Mouse (Mus musculus): ENCODE measurements around the gene Ttc30a1. TPM values are rescaled to one million over a fixed set of nuclear protein-coding genes. Genes with fewer than 3 reads are reported as not detected.

Ttc30a1 gene
- polyA plus RNA-seq, 1 experiment from 2014 or later, result 12.1 TPM

DNA sequence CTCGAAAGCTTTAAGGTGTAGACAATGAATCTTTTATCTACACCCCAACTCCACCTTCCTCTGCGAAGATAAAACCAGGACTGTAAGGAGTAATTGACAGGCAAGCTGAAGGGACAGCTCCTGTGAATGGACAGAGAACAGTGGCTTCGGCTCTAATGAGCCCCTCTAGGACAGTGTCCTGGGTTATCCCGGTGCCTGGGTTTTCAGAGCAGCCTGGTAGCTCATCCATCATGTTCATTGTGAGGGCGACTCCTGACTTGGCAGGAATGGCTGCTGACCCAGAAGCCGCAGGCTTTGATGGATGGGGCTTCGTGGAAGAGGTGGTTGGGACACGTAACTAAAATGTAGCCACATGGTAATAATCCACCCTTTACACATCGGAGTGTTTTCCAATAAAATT, 21.1 kb upstream of the Ttc30a1 start:
- no peaks in the 10 kb centered on the region for H3K36me3 ChIP-seq (ENCODE audit: control insufficient read depth, insufficient read depth, low read length)
- 19% methylated on average over 9 of the region's 9 CpGs for WGBS
- H3K4me1 ChIP-seq (ENCODE audit: control insufficient read depth, insufficient read depth, low read length), result peaks cover 30% of the 10 kb centered on the region
- H3K9ac ChIP-seq (ENCODE audit: low read length), result no peak overlapping the region
- H3K4me2 ChIP-seq (ENCODE audit: low read depth), result no peak overlapping the region
- H3K9me3 ChIP-seq (ENCODE audit: control insufficient read depth, low read length), result no peaks in the 10 kb centered on the region
- peak; percentile 27 for DNase-seq (ENCODE audit: low spot score)
- no peak overlapping the region for H3K4me3 ChIP-seq (ENCODE audit: low read depth, low read length)
- H3K27me3 ChIP-seq (ENCODE audit: control insufficient read depth, insufficient read depth, low read length), result no peaks in the 10 kb centered on the region
- H3K27ac ChIP-seq (ENCODE audit: low read depth, low read length), result no peak overlapping the region
- ATAC-seq (ENCODE audit: insufficient read depth, low FRiP score, low TSS enrichment), result peak; percentile 46; the same call in 1 of the 2 replicates

DNA sequence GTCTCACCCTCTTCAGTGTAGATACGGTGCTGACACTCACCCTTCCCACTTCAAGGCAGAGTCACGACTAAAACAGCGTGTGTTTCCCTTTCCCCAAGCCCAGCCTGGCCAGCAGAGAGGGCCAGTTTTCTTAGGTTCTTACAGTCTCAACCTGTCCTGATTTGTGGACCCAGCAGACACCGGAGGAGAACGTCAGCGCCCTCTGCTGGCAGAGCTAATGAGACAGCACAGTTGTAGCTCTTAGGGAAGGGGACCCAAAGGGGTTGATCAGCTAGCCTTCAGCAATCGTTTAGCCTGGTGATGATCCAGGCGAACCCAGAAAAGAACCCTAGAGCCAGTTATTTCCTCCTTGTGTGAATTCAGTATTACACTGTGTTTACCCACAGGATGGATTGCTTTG, 19.6 kb upstream of the Ttc30a1 start:
- H3K9ac ChIP-seq (ENCODE audit: low read length), result no peak overlapping the region
- DNase-seq (ENCODE audit: low spot score) (peak; percentile 45), ATAC-seq (ENCODE audit: insufficient read depth, low FRiP score, low TSS enrichment) (no peak)
- no peaks in the 10 kb centered on the region for H3K9me3 ChIP-seq (ENCODE audit: control insufficient read depth, low read length)
- no peak overlapping the region for H3K4me2 ChIP-seq (ENCODE audit: low read depth)
- H3K27ac ChIP-seq (ENCODE audit: low read depth, low read length), result no peak overlapping the region
- no peaks in the 10 kb centered on the region for H3K36me3 ChIP-seq (ENCODE audit: control insufficient read depth, insufficient read depth, low read length)
- WGBS, result 41% methylated on average over 8 of the region's 8 CpGs
- H3K4me1 ChIP-seq (ENCODE audit: control insufficient read depth, insufficient read depth, low read length), result peaks cover 33% of the 10 kb centered on the region
- H3K27me3 ChIP-seq (ENCODE audit: control insufficient read depth, insufficient read depth, low read length), result no peaks in the 10 kb centered on the region
- H3K4me3 ChIP-seq (ENCODE audit: low read depth, low read length), result no peak overlapping the region

DNA sequence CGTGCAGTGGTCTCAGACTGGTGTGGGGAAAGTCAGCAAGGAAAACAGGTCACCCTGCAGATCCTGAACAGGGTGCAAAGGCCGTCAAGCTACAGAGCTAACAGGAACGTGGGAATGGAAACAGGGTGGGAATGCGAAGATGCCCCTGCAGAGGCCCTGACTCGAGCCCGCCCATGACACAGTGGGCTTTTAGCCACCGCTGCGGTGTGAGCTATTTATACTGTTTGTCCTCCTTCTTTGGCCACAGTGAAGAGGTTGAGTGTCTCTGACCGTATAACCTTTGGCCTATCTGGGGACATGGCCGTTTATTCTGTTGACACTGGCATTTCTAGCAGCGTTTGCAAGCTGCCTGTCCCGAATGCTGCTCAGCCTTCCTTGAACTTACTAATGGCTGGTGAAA, 17.9 kb upstream of the Ttc30a1 start:
- no peaks in the 10 kb centered on the region for H3K27me3 ChIP-seq (ENCODE audit: control insufficient read depth, insufficient read depth, low read length)
- no peak overlapping the region for H3K27ac ChIP-seq (ENCODE audit: low read depth, low read length)
- H3K4me3 ChIP-seq (ENCODE audit: low read depth, low read length), result no peak overlapping the region
- no peaks in the 10 kb centered on the region for H3K36me3 ChIP-seq (ENCODE audit: control insufficient read depth, insufficient read depth, low read length)
- 23% methylated on average over 12 of the region's 12 CpGs for WGBS
- DNase-seq (ENCODE audit: low spot score) (no peak), ATAC-seq (ENCODE audit: insufficient read depth, low FRiP score, low TSS enrichment) (no peak)
- no peak overlapping the region for H3K4me2 ChIP-seq (ENCODE audit: low read depth)
- H3K4me1 ChIP-seq (ENCODE audit: control insufficient read depth, insufficient read depth, low read length), result peaks cover 30% of the 10 kb centered on the region
- no peak overlapping the region for H3K9ac ChIP-seq (ENCODE audit: low read length)
- no peaks in the 10 kb centered on the region for H3K9me3 ChIP-seq (ENCODE audit: control insufficient read depth, low read length)

DNA sequence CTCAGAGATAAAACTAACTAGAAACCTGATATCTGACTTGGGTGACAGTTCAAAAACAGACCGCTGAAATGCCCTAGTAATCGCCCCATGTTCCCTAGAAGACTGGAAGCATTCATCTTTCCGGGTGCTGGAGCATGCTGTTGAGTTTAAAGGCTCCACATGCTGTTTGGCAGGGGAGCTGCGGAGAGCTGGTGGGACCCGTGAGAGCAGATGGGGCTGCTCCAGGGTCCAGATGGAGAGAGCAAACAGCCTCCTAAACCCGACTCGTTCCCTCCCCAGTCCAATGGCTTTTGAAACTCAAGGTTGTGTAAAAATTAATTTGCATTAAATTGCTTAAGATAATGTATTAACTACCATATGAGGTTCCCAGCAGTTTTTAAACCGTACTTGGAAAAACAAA, 16.9 kb upstream of the Ttc30a1 start:
- ATAC-seq (ENCODE audit: insufficient read depth, low FRiP score, low TSS enrichment) (no peak), DNase-seq (ENCODE audit: low spot score) (peak; percentile 27)
- H3K4me2 ChIP-seq (ENCODE audit: low read depth), result no peak overlapping the region
- no peaks in the 10 kb centered on the region for H3K9me3 ChIP-seq (ENCODE audit: control insufficient read depth, low read length)
- H3K27me3 ChIP-seq (ENCODE audit: control insufficient read depth, insufficient read depth, low read length), result no peaks in the 10 kb centered on the region
- H3K4me3 ChIP-seq (ENCODE audit: low read depth, low read length), result no peak overlapping the region
- H3K36me3 ChIP-seq (ENCODE audit: control insufficient read depth, insufficient read depth, low read length), result no peaks in the 10 kb centered on the region
- H3K9ac ChIP-seq (ENCODE audit: low read length), result no peak overlapping the region
- H3K27ac ChIP-seq (ENCODE audit: low read depth, low read length), result no peak overlapping the region
- peaks cover 30% of the 10 kb centered on the region for H3K4me1 ChIP-seq (ENCODE audit: control insufficient read depth, insufficient read depth, low read length)
- 23% methylated on average over 8 of the region's 8 CpGs for WGBS

DNA sequence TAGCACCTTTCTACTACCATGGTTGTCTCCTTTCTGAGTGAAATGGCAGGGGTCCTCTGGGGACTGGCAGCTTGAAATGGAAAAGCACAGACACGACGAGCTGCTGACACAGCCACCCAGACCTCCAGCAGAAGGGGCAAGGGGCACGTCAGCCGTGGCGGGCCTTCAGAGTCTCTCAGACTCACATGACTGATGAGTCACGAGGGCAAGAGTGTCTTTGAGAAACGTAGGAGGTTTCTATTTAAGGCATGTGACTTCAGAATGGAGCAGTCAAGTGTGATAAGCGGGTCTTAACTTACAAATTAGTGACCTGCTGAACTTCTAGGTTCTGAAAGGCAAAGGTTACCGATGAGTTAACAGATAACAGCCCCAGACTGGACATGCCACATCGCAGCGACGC, 16.0 kb upstream of the Ttc30a1 start:
- Histone ChIP-seq H3K4me2 (ENCODE audit: low read depth) (no peak overlapping the region), H3K4me3 (ENCODE audit: low read depth, low read length) (no peak overlapping the region), H3K27me3 (ENCODE audit: control insufficient read depth, insufficient read depth, low read length) (no peaks in the 10 kb centered on the region), H3K36me3 (ENCODE audit: control insufficient read depth, insufficient read depth, low read length) (no peaks in the 10 kb centered on the region), H3K4me1 (ENCODE audit: control insufficient read depth, insufficient read depth, low read length) (peaks cover 26% of the 10 kb centered on the region), H3K27ac (ENCODE audit: low read depth, low read length) (no peak overlapping the region), H3K9ac (ENCODE audit: low read length) (no peak overlapping the region), H3K9me3 (ENCODE audit: control insufficient read depth, low read length) (no peaks in the 10 kb centered on the region)
- ATAC-seq (ENCODE audit: insufficient read depth, low FRiP score, low TSS enrichment), result no peak
- no peak for DNase-seq (ENCODE audit: low spot score)
- WGBS, result 48% methylated on average over 12 of the region's 12 CpGs

DNA sequence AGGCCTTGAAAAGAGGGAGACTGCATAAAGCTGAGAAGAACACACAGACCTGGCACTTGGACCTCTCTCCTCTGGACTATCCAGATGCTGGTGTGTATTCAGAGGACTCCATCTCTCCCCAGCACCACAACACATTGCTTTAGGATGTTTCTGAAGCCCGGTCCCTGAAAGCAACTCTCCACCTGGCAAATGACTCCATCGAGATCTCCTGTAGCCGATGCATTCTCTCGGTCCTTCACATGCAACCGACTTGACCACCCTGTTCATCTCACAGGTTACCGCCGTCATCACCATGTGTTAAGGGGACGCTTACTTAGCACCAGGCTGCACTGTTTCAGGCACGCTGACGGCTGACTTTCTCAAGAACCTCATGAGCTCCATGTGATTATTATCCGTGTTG, 13.1 kb upstream of the Ttc30a1 start:
- Histone ChIP-seq H3K9me3 (ENCODE audit: control insufficient read depth, low read length) (no peaks in the 10 kb centered on the region), H3K4me1 (ENCODE audit: control insufficient read depth, insufficient read depth, low read length) (peaks cover 22% of the 10 kb centered on the region), H3K27me3 (ENCODE audit: control insufficient read depth, insufficient read depth, low read length) (no peaks in the 10 kb centered on the region), H3K36me3 (ENCODE audit: control insufficient read depth, insufficient read depth, low read length) (no peaks in the 10 kb centered on the region), H3K9ac (ENCODE audit: low read length) (no peak overlapping the region), H3K4me2 (ENCODE audit: low read depth) (no peak overlapping the region), H3K4me3 (ENCODE audit: low read depth, low read length) (no peak overlapping the region), H3K27ac (ENCODE audit: low read depth, low read length) (no peak overlapping the region)
- ATAC-seq (ENCODE audit: insufficient read depth, low FRiP score, low TSS enrichment), result no peak
- no peak for DNase-seq (ENCODE audit: low spot score)
- 96% methylated on average over 11 of the region's 11 CpGs for WGBS

DNA sequence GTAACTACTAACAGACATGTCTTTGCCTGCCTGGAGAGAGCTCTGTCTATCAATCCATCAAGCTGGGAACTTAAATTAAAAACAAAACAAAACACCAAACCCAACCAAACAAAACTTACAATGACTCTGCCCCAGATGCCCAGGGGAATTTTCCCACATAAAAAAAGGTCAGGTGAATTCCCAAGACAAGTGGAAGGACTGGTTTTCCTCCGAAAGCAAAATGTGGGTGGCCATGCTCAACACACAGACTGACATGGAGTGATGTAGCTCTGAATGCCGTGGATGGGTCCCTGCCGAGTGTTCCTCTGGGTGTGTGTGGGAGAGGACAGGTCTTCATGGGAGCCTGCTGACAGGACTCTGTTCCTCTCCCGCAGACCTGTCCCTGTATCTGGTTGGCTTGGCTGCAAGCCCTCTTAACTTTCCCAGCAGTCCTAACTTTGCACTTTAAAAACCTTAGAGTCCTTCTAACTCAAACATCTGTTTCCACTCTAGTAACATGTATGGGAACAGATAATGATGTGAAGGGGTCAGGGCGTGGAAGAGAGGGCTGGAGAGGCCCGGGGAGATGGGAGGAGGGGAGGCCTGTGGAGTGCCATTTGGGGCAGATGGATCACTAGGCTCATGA, 9.9 kb upstream of the Ttc30a1 start:
- 0 out of 2 replicates have a peak overlapping the region, but pooled peaks have one; percentile 14 for H3K27ac ChIP-seq (ENCODE audit: low read depth, low read length)
- no peak for DNase-seq (ENCODE audit: low spot score)

DNA sequence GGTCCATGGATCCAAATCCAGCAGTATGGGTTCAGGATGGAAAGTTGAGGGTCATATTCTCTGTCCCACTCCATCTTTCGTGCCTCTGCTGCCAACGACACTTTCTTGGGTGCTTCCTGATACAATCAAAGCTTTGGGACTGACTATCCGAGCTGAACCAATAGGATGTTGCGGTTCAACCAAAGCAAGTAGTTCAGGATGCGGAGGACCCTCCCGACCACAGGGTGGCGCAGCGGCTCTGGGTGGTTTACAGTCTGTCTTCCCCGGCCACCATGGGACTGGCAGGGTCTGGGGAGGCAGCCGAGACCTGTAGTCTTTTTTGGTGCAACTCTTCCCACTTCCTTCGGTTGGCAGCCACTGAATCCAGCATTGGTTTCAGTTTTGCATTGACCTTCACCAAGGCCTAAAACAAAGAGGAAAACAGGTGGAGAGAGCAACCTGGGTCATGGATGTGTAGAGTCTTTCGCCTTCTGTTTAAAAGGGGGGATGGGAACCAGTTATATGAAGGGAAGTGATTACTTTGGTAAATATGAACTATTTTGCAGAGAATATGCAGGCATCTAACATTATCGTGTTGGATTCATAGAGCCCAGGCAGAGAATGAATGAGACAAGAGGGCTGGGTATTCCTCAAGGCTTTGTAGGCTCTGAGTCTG, 9.2 kb upstream of the Ttc30a1 start:
- H3K4me2 ChIP-seq (ENCODE audit: low read depth), result no peak overlapping the region
- no peaks in the 10 kb centered on the region for H3K9me3 ChIP-seq (ENCODE audit: control insufficient read depth, low read length)
- no peak overlapping the region for H3K9ac ChIP-seq (ENCODE audit: low read length)
- DNase-seq (ENCODE audit: low spot score) (peak; percentile 77), ATAC-seq (ENCODE audit: insufficient read depth, low FRiP score, low TSS enrichment) (no peak)
- 44% methylated on average over 13 of the region's 13 CpGs for WGBS
- H3K4me3 ChIP-seq (ENCODE audit: low read depth, low read length), result no peak overlapping the region
- H3K36me3 ChIP-seq (ENCODE audit: control insufficient read depth, insufficient read depth, low read length), result no peaks in the 10 kb centered on the region
- H3K27ac ChIP-seq (ENCODE audit: low read depth, low read length), result no peak overlapping the region
- peaks cover 28% of the 10 kb centered on the region for H3K4me1 ChIP-seq (ENCODE audit: control insufficient read depth, insufficient read depth, low read length)
- no peaks in the 10 kb centered on the region for H3K27me3 ChIP-seq (ENCODE audit: control insufficient read depth, insufficient read depth, low read length)

More for the DNA sequence above, 9.9 kb upstream of the Ttc30a1 start:
- Histone ChIP-seq H3K27me3 (ENCODE audit: control insufficient read depth, insufficient read depth, low read length) (no peaks in the 10 kb centered on the region), H3K4me2 (ENCODE audit: low read depth) (no peak overlapping the region), H3K9ac (ENCODE audit: low read length) (no peak overlapping the region), H3K4me3 (ENCODE audit: low read depth, low read length) (no peak overlapping the region), H3K4me1 (ENCODE audit: control insufficient read depth, insufficient read depth, low read length) (peaks cover 23% of the 10 kb centered on the region), H3K36me3 (ENCODE audit: control insufficient read depth, insufficient read depth, low read length) (no peaks in the 10 kb centered on the region), H3K9me3 (ENCODE audit: control insufficient read depth, low read length) (no peaks in the 10 kb centered on the region)
- no peak for ATAC-seq (ENCODE audit: insufficient read depth, low FRiP score, low TSS enrichment)
- 43% methylated on average over 6 of the region's 6 CpGs for WGBS

DNA sequence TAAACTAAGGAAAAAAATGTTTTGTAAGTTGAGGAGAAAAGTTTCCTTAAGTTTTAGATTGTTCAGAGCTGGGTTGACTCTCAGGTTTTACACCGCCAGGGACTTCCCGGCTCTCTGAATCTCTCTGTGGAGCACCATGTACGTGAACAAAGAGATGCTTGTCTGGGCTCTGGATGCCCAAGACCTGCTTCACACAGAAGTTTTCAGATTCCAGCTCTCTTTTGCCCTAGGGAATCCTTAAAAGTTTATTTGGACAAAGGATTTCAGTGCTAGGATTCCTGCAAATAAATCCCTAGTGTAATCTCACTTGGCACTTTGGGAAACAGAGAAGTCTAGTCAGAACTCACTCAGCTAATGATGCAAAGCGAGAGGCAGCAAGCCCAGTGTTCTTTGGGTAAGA, 7.9 kb upstream of the Ttc30a1 start:
- H3K27me3 ChIP-seq (ENCODE audit: control insufficient read depth, insufficient read depth, low read length), result no peaks in the 10 kb centered on the region
- H3K9ac ChIP-seq (ENCODE audit: low read length), result no peak overlapping the region; the same call in 1 of the 2 replicates
- H3K4me2 ChIP-seq (ENCODE audit: low read depth), result no peak overlapping the region
- peak overlapping the region; percentile 74; the same call in 1 of the 2 replicates for H3K27ac ChIP-seq (ENCODE audit: low read depth, low read length)
- peaks cover 36% of the 10 kb centered on the region for H3K4me1 ChIP-seq (ENCODE audit: control insufficient read depth, insufficient read depth, low read length)
- DNase-seq (ENCODE audit: low spot score) (no peak), ATAC-seq (ENCODE audit: insufficient read depth, low FRiP score, low TSS enrichment) (no peak)
- WGBS, result 54% methylated on average over 4 of the region's 4 CpGs
- no peak overlapping the region for H3K4me3 ChIP-seq (ENCODE audit: low read depth, low read length)
- no peaks in the 10 kb centered on the region for H3K9me3 ChIP-seq (ENCODE audit: control insufficient read depth, low read length)
- H3K36me3 ChIP-seq (ENCODE audit: control insufficient read depth, insufficient read depth, low read length), result no peaks in the 10 kb centered on the region
